Mouse (Mus musculus): Measurements from ENCODE around the gene Cd200r1. TPM values are rescaled to one million over a fixed set of nuclear protein-coding genes. Genes with fewer than 3 reads are reported as not detected.

The Cd200r1 gene
- polyA plus RNA-seq (2015; fragmentation: Nextera tagmentation; extraction: Ambion mirVana): 0.83 and 0.84 TPM in 2 replicates

DNA sequence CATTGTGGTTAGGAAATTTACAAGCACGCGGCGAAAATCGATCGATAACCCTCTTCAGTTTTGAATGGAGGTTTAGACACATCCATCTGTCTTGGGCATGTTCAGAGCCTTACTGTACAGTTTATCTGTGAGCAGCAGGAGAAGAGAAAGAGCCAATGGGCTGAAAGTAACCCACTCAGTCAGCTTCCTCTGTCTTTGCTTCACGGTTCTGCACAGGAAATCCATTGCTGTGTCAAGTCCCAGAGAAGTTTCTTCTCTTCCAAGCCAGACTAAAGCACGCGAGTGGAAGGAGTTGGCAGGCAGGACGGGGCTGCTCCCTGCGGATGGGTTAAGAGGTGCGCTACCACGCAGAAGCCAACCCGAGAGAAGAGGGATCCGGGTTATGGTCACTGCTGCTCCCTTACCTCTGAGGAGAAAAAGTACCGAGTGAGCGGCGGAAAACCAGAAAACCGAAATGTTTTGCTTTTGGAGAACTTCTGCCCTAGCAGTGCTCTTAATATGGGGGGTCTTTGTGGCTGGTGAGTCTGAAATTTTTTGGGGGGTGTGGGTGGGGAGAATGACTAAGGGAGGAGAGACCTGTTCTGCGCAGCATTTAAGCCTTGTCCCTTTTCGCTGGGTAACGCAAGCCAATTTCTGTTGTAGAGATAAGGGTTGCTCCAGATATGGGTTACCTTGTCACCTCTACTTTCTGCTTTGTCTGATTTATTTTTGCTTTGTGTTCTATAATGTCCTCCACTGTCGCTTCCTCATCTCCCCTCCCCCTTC, at the start of gene Cd200r1:
TSS of gene Cd200r1 (plus strand) at position 182 of the 765 bp plus-strand sequence.
- ATAC-seq (ENCODE audit: low FRiP score, low read depth): no peak
- 76% methylated on average over 22 of the region's 22 CpGs for WGBS
- Histone ChIP-seq H3K4me3 (no peak within 1 kb of the TSS), H3K36me3 (no peaks in the 10 kb centered on the region), H3K9me3 (no peaks in the 10 kb centered on the region), H3K27ac (no peak within 1 kb of the TSS), H3K4me1 (no peaks in the 10 kb centered on the region), H3K27me3 (no peaks in the 10 kb centered on the region), H3K9ac (no peak within 1 kb of the TSS), H3K4me2 (replicated peaks) (no peak within 1 kb of the TSS)

DNA sequence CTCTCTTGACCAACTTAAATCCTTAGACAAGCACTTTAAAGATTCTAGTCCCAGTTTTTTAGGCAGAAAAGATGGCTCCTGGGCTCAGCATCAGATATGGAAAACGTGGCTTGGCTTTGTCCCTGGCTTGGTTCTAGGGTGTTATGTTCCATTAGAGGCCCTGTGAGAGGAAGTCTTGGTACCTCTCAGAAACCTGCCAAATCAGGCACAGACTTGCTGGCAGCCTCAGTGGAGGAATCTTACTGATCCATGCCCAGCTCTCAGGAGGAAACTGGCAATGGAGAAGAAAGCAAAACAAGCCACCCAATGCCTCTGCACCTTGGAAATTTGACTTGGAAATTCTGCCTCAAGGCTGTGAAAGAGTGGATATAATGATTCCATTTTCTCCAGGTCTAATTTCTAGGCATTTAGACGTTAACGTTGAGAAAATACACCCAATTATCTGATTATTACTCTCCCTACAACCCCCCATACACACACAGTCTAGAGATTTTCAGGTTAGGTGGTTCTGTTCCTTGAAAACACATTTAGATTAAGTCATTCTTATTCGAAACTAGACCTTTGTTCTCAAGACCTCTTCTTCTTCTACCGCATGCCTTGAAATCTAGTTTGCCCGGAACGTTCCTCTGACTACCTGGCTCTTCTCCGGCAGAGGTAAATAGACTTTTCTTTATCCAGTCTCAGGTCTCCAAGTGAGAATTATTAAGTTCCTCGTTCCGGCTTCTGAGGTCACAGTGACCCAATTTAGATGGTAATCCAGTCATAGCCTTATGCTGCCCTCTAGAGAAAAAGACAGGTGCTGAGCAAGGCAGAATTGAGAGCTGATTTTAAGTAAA, 49.0 kb upstream of the Cd200r1 start:
- peak; percentile 71 for ATAC-seq (ENCODE audit: low FRiP score, low read depth)
- Histone ChIP-seq H3K27ac (peak overlapping the region; percentile 69; the same call in 1 of the 2 replicates), H3K4me1 (peaks cover 12% of the 10 kb centered on the region), H3K27me3 (no peaks in the 10 kb centered on the region), H3K4me2 (replicated peaks) (no peak overlapping the region), H3K9ac (0 out of 2 replicates have a peak overlapping the region, but pooled peaks have one; percentile 13), H3K4me3 (no peak overlapping the region), H3K36me3 (peaks cover 19% of the 10 kb centered on the region), H3K9me3 (no peaks in the 10 kb centered on the region)
- WGBS: 30% methylated on average over 10 of the region's 10 CpGs

DNA sequence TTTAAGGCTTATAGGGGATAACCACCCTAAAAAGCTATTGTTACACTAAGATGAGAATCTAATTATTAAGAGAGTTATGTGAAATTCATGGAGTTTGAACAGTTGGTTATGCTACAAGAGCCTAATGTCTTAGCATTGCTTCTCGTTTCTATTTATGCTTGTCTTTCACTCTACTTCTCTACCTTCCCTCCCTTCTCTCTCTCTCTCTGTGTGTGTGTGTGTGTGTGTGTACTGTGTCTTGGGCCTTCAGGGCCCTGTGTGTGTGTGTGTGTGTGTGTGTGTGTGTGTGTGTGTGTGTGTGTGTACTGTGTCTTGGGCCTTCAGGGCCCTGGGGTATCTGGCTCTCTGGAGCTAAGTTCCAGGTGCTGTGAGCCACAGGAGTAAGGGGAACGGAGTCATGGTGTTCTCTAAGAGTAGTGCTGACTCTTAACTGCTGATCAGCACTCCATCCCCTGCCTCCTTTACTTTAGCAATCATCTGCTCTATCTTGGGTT, 48.3 kb upstream of the Cd200r1 start:
- ATAC-seq (ENCODE audit: low FRiP score, low read depth): peak; percentile 28; the same call in 1 of the 2 replicates
- no peak overlapping the region for H3K4me2 ChIP-seq (replicated peaks)
- H3K9ac ChIP-seq: no peak overlapping the region
- H3K9me3 ChIP-seq: no peaks in the 10 kb centered on the region
- H3K27ac ChIP-seq: peak overlapping the region; percentile 28; the same call in 1 of the 2 replicates
- H3K4me3 ChIP-seq: no peak overlapping the region
- 63% methylated on average over 2 of the region's 2 CpGs for WGBS
- H3K27me3 ChIP-seq: no peaks in the 10 kb centered on the region
- H3K4me1 ChIP-seq: peaks cover 12% of the 10 kb centered on the region
- peaks cover 19% of the 10 kb centered on the region for H3K36me3 ChIP-seq

DNA sequence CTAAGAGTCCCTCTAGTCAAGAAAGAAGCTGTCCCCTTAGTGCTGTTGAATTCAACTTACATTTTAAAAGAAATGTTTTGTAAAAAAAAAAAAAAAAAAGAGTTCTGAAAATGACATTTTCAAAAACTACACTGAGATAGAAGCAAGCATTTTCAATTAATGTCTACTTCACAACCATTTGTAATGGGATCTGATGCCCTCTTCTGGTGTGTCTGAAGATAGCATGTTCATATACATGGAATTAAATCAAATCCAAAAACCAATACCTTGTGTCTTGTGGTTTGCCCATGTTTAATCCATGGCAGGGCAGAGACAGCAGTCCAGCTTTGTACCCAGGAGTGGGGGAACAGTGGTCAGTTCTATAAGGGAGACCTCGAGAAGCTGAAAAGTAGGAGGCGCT, 47.7 kb upstream of the Cd200r1 start:
- no peak overlapping the region for H3K4me3 ChIP-seq
- H3K36me3 ChIP-seq: peaks cover 19% of the 10 kb centered on the region
- ATAC-seq (ENCODE audit: low FRiP score, low read depth): no peak
- no peak overlapping the region for H3K27ac ChIP-seq
- H3K27me3 ChIP-seq: no peaks in the 10 kb centered on the region
- peaks cover 16% of the 10 kb centered on the region for H3K4me1 ChIP-seq
- H3K9me3 ChIP-seq: no peaks in the 10 kb centered on the region
- 80% methylated on average over 2 of the region's 2 CpGs for WGBS
- no peak overlapping the region for H3K4me2 ChIP-seq (replicated peaks)
- H3K9ac ChIP-seq: no peak overlapping the region

DNA sequence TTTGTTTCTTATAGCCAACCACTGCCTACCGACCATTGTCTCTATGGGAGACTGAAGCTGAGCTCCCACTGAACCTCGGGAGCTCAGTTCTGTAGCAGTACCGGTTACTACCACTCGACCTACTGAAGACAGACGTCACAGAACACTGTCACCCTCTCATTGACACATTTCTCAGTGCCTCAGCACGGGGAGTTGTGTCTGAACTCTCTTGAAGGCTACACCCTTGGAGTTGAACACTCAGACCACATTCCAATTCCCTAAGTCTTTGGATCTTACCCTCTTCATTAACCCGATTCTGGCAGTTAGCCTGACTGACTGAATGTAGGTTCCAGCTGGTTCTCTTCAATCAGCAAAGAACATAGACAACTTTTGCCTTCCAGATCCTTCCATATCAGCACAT, 46.2 kb upstream of the Cd200r1 start:
- H3K4me1 ChIP-seq: peaks cover 24% of the 10 kb centered on the region
- no peaks in the 10 kb centered on the region for H3K9me3 ChIP-seq
- no peak overlapping the region for H3K4me2 ChIP-seq (replicated peaks)
- H3K36me3 ChIP-seq: peaks cover 19% of the 10 kb centered on the region
- no peak overlapping the region for H3K4me3 ChIP-seq
- WGBS: 79% methylated on average over 7 of the region's 7 CpGs
- H3K27me3 ChIP-seq: no peaks in the 10 kb centered on the region
- H3K27ac ChIP-seq: no peak overlapping the region
- no peak for ATAC-seq (ENCODE audit: low FRiP score, low read depth)
- H3K9ac ChIP-seq: no peak overlapping the region

DNA sequence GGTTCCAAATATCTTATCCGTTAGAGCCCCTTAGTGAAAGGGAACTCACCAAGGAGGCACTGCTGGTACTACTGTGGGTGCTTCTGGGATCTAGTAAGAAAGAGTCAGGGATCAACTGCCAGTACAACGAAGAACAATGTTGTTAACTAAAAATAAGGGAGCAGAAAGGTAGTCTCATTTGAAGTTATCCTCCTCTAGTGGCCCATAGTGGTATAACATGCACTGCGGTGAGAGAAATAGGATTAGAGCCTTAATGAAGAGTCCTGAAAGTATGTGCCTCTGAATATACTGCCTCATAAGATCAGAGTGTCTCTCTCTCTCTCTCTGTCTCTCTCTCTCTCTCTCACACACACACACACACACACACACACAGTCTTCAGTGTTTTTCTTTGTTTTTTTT, 45.0 kb upstream of the Cd200r1 start:
- no peak overlapping the region for H3K4me2 ChIP-seq (replicated peaks)
- peaks cover 19% of the 10 kb centered on the region for H3K36me3 ChIP-seq
- H3K4me1 ChIP-seq: peaks cover 29% of the 10 kb centered on the region
- no peak overlapping the region for H3K27ac ChIP-seq
- WGBS: 75% methylated on average over 3 of the region's 3 CpGs
- ATAC-seq (ENCODE audit: low FRiP score, low read depth): no peak
- no peak overlapping the region for H3K9ac ChIP-seq
- no peak overlapping the region for H3K4me3 ChIP-seq
- no peaks in the 10 kb centered on the region for H3K9me3 ChIP-seq
- no peaks in the 10 kb centered on the region for H3K27me3 ChIP-seq

DNA sequence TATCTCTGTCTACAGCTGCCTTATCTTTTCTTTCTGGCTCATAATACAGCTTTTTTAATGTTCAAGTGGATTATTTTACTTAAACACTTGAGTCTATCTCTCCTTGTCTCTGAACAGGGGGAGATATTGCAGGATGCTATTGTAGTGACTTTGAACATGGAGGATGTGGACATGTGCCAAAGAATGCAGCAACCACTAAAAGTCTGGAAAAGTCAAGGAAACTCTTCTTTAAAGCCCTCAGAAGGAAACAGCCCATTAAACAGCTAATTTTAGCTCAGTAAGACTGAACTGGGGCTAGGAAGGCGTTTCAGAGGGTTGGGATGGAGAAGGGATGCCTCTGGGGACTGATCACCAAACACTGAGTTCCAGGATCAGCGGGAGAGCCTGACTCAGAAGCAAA, 42.9 kb upstream of the Cd200r1 start:
- Histone ChIP-seq H3K4me1 (peaks cover 20% of the 10 kb centered on the region), H3K4me3 (no peak overlapping the region), H3K9ac (no peak overlapping the region), H3K9me3 (no peaks in the 10 kb centered on the region), H3K36me3 (peaks cover 27% of the 10 kb centered on the region), H3K27me3 (no peaks in the 10 kb centered on the region), H3K4me2 (replicated peaks) (peak overlapping the region; percentile 78; the same call in 1 of the 2 replicates), H3K27ac (no peak overlapping the region)
- 57% methylated on average over 2 of the region's 2 CpGs for WGBS
- no peak for ATAC-seq (ENCODE audit: low FRiP score, low read depth)

DNA sequence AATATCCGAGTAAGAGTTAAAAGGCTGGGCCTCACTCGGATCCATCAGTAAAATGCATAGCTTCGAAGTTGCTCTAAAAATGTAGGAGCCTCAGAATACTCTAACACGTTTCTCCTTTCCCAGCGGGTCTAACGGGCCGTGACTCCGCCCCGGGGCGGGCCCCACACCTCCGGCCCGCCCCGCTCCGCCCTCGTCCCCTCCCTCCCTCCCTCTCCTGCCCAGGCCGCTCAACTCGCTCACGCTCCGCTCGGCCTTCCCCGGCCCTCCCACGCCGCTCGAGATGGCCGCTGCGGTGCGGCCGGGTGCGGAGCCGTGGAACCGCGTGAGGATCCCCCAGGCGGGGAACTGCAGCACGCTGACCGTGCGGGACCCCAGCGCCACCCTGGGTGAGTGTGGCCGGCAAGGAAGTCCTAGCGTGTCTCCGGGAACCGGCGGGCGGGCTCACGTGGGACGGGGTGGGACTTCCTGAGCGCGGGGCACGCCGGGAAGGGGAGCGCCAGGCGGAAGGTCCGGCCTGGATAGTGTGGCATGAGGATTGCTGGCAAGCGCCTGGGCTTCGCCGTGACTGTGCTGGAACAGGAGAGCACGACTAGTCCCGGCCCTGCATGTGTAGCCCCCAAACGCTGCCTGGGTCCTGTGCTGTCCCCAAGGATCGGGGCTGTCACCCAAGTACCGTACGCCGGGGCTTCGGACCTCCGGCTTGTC, 41.3 kb upstream of the Cd200r1 start, which contains the start of gene Nepro:
TSS of gene Nepro (plus strand) at position 219 of the 705 bp plus-strand sequence.
- Histone ChIP-seq H3K27ac (peak within 1 kb of the TSS; percentile 91), H3K4me3 (peak within 1 kb of the TSS; percentile 80), H3K4me2 (replicated peaks) (peak within 1 kb of the TSS; percentile 78), H3K36me3 (peaks cover 28% of the 10 kb centered on the region), H3K4me1 (peaks cover 20% of the 10 kb centered on the region), H3K9me3 (no peaks in the 10 kb centered on the region), H3K27me3 (no peaks in the 10 kb centered on the region), H3K9ac (peak within 1 kb of the TSS; percentile 84)
- ATAC-seq (ENCODE audit: low FRiP score, low read depth): peak; percentile 97
- WGBS: under 1% methylated on average over 59 of the region's 64 CpGs

DNA sequence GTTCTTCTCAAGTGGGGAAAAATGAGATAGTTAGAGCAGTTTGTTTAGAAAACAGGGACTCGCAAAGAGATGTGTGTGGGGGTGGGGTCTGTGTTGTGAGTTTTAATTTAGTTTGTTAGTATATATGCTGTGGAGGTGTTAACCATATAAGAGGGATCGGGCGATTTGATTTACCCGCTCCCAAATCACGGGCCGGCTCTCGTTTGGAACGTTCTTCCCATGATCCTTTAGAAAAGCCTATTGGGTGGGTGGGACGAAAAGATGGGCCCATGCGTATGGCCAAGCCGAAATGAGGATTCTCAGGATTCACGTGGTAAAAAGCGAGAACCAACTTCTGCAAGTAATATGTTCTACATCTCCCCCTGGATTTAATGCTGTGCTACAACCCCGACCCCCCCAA, 40.7 kb upstream of the Cd200r1 start:
- Histone ChIP-seq H3K27ac (peak overlapping the region; percentile 91), H3K9ac (peak overlapping the region; percentile 84), H3K27me3 (no peaks in the 10 kb centered on the region), H3K9me3 (no peaks in the 10 kb centered on the region), H3K4me2 (replicated peaks) (peak overlapping the region; percentile 78), H3K4me3 (peak overlapping the region; percentile 80), H3K4me1 (peaks cover 20% of the 10 kb centered on the region), H3K36me3 (peaks cover 28% of the 10 kb centered on the region)
- under 1% methylated on average over 14 of the region's 14 CpGs for WGBS
- peak; percentile 21 for ATAC-seq (ENCODE audit: low FRiP score, low read depth)

DNA sequence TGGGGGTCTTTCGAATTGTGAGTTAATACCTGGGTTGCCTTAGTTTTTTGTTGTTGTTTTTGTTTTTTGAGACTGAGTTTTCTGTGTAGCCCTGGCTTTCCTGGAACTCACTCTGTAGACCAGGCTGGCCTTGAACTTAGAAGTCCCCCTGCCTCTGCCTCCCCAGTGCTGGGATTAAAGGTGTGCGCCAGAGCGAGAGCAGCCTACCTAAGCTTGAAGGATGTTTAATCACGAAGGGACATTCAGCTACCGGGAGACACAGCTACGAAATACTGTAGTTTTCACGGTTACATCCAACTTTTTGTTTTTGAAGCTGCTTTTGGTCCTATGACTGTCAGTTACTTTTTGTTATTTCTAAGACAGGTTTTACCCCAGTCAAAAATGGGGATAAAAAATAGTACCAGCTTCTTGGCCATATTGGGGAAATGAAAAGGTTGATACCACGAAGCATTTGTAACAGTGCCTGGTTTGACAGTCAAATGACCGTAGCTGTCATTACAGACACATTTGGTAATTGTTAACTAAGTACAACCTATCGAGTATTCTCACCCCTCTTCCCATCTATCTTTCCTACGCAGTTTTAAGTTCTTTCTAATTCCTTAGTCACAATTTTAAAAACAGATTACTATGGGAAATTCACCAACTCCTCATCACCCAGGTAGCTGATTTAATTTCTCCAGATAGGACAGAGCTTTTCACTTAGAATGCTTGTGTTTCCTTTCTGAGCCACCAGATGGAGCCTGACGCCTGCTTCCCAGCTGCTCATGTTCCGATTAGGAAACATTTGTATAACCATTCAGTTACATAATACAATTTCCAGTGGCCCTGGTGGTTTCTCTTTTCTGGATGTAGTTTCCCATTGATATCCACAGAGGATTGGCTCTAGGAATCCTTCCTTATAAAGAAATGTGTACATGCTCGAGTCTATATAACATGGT, 40.0 kb upstream of the Cd200r1 start:
- no peaks in the 10 kb centered on the region for H3K27me3 ChIP-seq
- WGBS: 49% methylated on average over 14 of the region's 14 CpGs
- no peaks in the 10 kb centered on the region for H3K9me3 ChIP-seq
- H3K4me1 ChIP-seq: peaks cover 20% of the 10 kb centered on the region
- peak overlapping the region; percentile 78 for H3K4me2 ChIP-seq (replicated peaks)
- H3K4me3 ChIP-seq: peak overlapping the region; percentile 80
- no peak overlapping the region for H3K27ac ChIP-seq
- ATAC-seq (ENCODE audit: low FRiP score, low read depth): no peak
- peaks cover 27% of the 10 kb centered on the region for H3K36me3 ChIP-seq
- H3K9ac ChIP-seq: peak overlapping the region; percentile 84

DNA sequence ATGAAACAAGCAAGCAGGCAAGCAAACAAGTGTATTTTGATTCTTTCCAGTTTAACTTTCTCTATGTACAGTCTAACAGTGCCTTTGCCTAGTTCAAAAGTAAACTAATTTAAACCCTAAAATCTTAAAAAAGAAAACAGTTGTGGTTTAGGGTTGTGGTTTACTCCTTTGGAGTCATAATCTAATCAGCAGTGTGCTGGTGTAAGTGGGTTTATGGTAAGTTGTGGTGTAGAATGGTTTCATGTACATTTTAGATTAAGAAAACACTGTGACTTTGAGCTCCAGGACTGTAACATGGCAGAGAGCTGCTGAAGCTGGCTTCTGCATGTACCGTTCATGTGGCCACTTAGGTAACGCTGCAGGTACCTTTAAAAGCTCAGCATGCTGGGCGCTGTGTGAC, 38.0 kb upstream of the Cd200r1 start:
- 100% methylated on average over 3 of the region's 3 CpGs for WGBS
- H3K9ac ChIP-seq: no peak overlapping the region
- no peak for ATAC-seq (ENCODE audit: low FRiP score, low read depth)
- peaks cover 46% of the 10 kb centered on the region for H3K36me3 ChIP-seq
- H3K27me3 ChIP-seq: no peaks in the 10 kb centered on the region
- H3K9me3 ChIP-seq: no peaks in the 10 kb centered on the region
- peaks cover 19% of the 10 kb centered on the region for H3K4me1 ChIP-seq
- no peak overlapping the region for H3K27ac ChIP-seq
- H3K4me2 ChIP-seq (replicated peaks): no peak overlapping the region
- H3K4me3 ChIP-seq: no peak overlapping the region

Measured in limb, embryonic 13.5 days (tissue).